12 mouse cellular contexts compared by ENCODE assay signal in genomic region chr10:80063877-80064650, GRCm38 (mm10). TPM values are rescaled to one million over a fixed set of nuclear protein-coding genes. Genes with fewer than 3 reads are reported as not detected.
DNase-seq lines count a peak whose midpoint lies in the region; ATAC-seq and TF ChIP-seq lines count a peak whose summit lies in the region.
"Had no signal": no experiment of that assay in that cellular context is flagged by ENCODE, and none has a peak within 500 bp of the region (broad histone marks: within the 10 kb centered on the region; RNA-seq: fewer than 3 reads in every experiment).

No protein-coding gene starts in this region.

- WGBS in liver, embryonic 14.5 days (ENCODE audit: insufficient replicate concordance) = 81% methylated on average over 23 of the region's 23 CpGs
- WGBS in liver, embryonic 12.5 days (ENCODE audit: insufficient replicate concordance) = 85% methylated on average over 23 of the region's 23 CpGs
- 73% methylated on average over 23 of the region's 23 CpGs for WGBS in limb, embryonic 13.5 days

- no peak overlapping the region for H3K4me2 ChIP-seq in liver, embryonic 14.5 days (ENCODE audit: low read depth)
- H3K4me2 ChIP-seq in liver, embryonic 12.5 days = no peak overlapping the region
- no peak overlapping the region for H3K4me2 ChIP-seq in limb, embryonic 13.5 days (replicated peaks)
- H3K4me2 ChIP-seq: forebrain, embryonic 15.5 days had no signal

- TF ChIP-seq CTCF in liver, embryonic 14.5 days (IDR thresholded peaks at IDR 0.05; ENCODE audit: low read depth) = peak; percentile 43
- peak; percentile 34 for TF ChIP-seq CTCF in E14TG2a.4 (conservative IDR thresholded peaks at IDR 0.05; ENCODE audit: low read length)

- H3K9me3 ChIP-seq in liver, embryonic 14.5 days (ENCODE audit: control insufficient read depth, low read length) = no peaks in the 10 kb centered on the region
- no peaks in the 10 kb centered on the region for H3K9me3 ChIP-seq in liver, embryonic 12.5 days (replicated peaks)
- no peaks in the 10 kb centered on the region for H3K9me3 ChIP-seq in E14TG2a.4 (ENCODE audit: low read length)
- H3K9me3 ChIP-seq in limb, embryonic 13.5 days = no peaks in the 10 kb centered on the region
- H3K9me3 ChIP-seq: forebrain, embryonic 15.5 days had no signal

- DNase-seq in embryo, embryonic 10 days (ENCODE audit: low spot score) = peak; percentile 20
- DNase-seq in embryo, embryonic 10.5 days (ENCODE audit: low spot score) = no peak
- DNase-seq in liver, embryonic 14.5 days (ENCODE audit: low read depth in 3 of 3, low spot score in 3 of 3) = no peak
- DNase-seq in natural killer cell, adult 2 months (ENCODE audit: low spot score in 2 of 2) = no peak
- no peak for DNase-seq in ovary, adult 18-20 months (ENCODE audit: low spot score)
- DNase-seq: gastrocnemius, postnatal 36 days; kidney, adult 18-20 months; lung, postnatal 10 days had no signal

- no peak overlapping the region for H3K27ac ChIP-seq in liver, embryonic 14.5 days
- H3K27ac ChIP-seq in liver, embryonic 12.5 days = no peak overlapping the region
- no peak overlapping the region for H3K27ac ChIP-seq in limb, embryonic 13.5 days
- H3K27ac ChIP-seq: forebrain, embryonic 15.5 days had no signal

- no peak overlapping the region for H3K9ac ChIP-seq in liver, embryonic 14.5 days (replicated peaks)
- H3K9ac ChIP-seq in liver, embryonic 12.5 days = no peak overlapping the region
- H3K9ac ChIP-seq in limb, embryonic 13.5 days = peak overlapping the region; percentile 36; the same call in 1 of the 2 replicates
- H3K9ac ChIP-seq: forebrain, embryonic 15.5 days had no signal

- no peak overlapping the region for H3K4me3 ChIP-seq in liver, embryonic 14.5 days (ENCODE audit: insufficient read depth in 1 of 2, low read depth in 2 of 2, low read length in 2 of 2)
- no peak overlapping the region for H3K4me3 ChIP-seq in liver, embryonic 12.5 days
- no peak overlapping the region; the same call in 1 of the 2 replicates for H3K4me3 ChIP-seq in E14TG2a.4 (replicated peaks; ENCODE audit: low read length)
- no peak overlapping the region for H3K4me3 ChIP-seq in limb, embryonic 13.5 days
- H3K4me3 ChIP-seq: forebrain, embryonic 15.5 days had no signal

- no peaks in the 10 kb centered on the region for H3K27me3 ChIP-seq in liver, embryonic 14.5 days (ENCODE audit: control insufficient read depth, insufficient read depth, low read length)
- H3K27me3 ChIP-seq in liver, embryonic 12.5 days (replicated peaks) = no peaks in the 10 kb centered on the region
- H3K27me3 ChIP-seq in E14TG2a.4 (ENCODE audit: insufficient read depth, low read length) = no peaks in the 10 kb centered on the region
- no peaks in the 10 kb centered on the region for H3K27me3 ChIP-seq in limb, embryonic 13.5 days
- H3K27me3 ChIP-seq: forebrain, embryonic 15.5 days had no signal

- H3K4me1 ChIP-seq in liver, embryonic 14.5 days (replicated peaks; ENCODE audit: control insufficient read depth in 2 of 2, insufficient read depth in 2 of 2, low read length in 1 of 2) = no peaks in the 10 kb centered on the region
- peaks cover 5% of the 10 kb centered on the region for H3K4me1 ChIP-seq in liver, embryonic 12.5 days
- H3K4me1 ChIP-seq in E14TG2a.4 (replicated peaks; ENCODE audit: low read depth, low read length) = peaks cover 69% of the 10 kb centered on the region
- H3K4me1 ChIP-seq in limb, embryonic 13.5 days = no peaks in the 10 kb centered on the region
- H3K4me1 ChIP-seq: forebrain, embryonic 15.5 days had no signal

- ATAC-seq in liver, embryonic 14.5 days (ENCODE audit: insufficient read depth) = no peak
- no peak for ATAC-seq in liver, embryonic 12.5 days
- no peak for ATAC-seq in limb, embryonic 13.5 days (ENCODE audit: low FRiP score, low read depth)
- ATAC-seq: forebrain, embryonic 15.5 days had no signal

- peaks cover 29% of the 10 kb centered on the region for H3K36me3 ChIP-seq in liver, embryonic 14.5 days (replicated peaks; ENCODE audit: control insufficient read depth, insufficient read depth, low read depth)
- H3K36me3 ChIP-seq in liver, embryonic 12.5 days = peaks cover 91% of the 10 kb centered on the region
- peaks cover 97% of the 10 kb centered on the region for H3K36me3 ChIP-seq in E14TG2a.4 (ENCODE audit: insufficient read depth, low read length)
- peaks cover 64% of the 10 kb centered on the region for H3K36me3 ChIP-seq in limb, embryonic 13.5 days

- TF ChIP-seq EP300 in liver, embryonic 14.5 days (IDR thresholded peaks at IDR 0.05; ENCODE audit: low read depth) = no peak

RNA-seq across cellular contexts. Expression of gene Gpx4, which starts 17.1 kb away (rescaled TPM):
- polyA plus RNA-seq in liver, embryonic 14.5 days (2012; rRNA removed) = 274 and 388 TPM in 2 replicates
- 705 and 724 TPM in 2 replicates for polyA plus RNA-seq in liver, embryonic 14.5 days (2014; fragmentation: Nextera tagmentation; extraction: Ambion mirVana)
- polyA plus RNA-seq in liver, embryonic 12.5 days (2016; fragmentation: Nextera tagmentation; extraction: Ambion mirVana) = 682 and 685 TPM in 2 replicates
- polyA plus RNA-seq in limb, embryonic 13.5 days (2015; fragmentation: Nextera tagmentation; extraction: Ambion mirVana) = 462 and 477 TPM in 2 replicates

RNA-seq across cellular contexts. Expression of gene Polr2e, which starts 24.5 kb away (rescaled TPM):
- polyA plus RNA-seq in liver, embryonic 14.5 days (2012; rRNA removed) = 77.0 and 121 TPM in 2 replicates
- 88.0 and 90.2 TPM in 2 replicates for polyA plus RNA-seq in liver, embryonic 14.5 days (2014; fragmentation: Nextera tagmentation; extraction: Ambion mirVana)
- polyA plus RNA-seq in liver, embryonic 12.5 days (2016; fragmentation: Nextera tagmentation; extraction: Ambion mirVana) = 142 and 147 TPM in 2 replicates
- 244 and 254 TPM in 2 replicates for polyA plus RNA-seq in limb, embryonic 13.5 days (2015; fragmentation: Nextera tagmentation; extraction: Ambion mirVana)

RNA-seq across cellular contexts. Expression of gene Sbno2, which starts 41.3 kb away (rescaled TPM):
- polyA plus RNA-seq in liver, embryonic 14.5 days (2012; rRNA removed) = 10.0 and 10.1 TPM in 2 replicates
- polyA plus RNA-seq in liver, embryonic 14.5 days (2014; fragmentation: Nextera tagmentation; extraction: Ambion mirVana) = 6.6 and 7.6 TPM in 2 replicates
- 15.0 and 15.4 TPM in 2 replicates for polyA plus RNA-seq in liver, embryonic 12.5 days (2016; fragmentation: Nextera tagmentation; extraction: Ambion mirVana)
- 13.5 and 15.2 TPM in 2 replicates for polyA plus RNA-seq in limb, embryonic 13.5 days (2015; fragmentation: Nextera tagmentation; extraction: Ambion mirVana)

RNA-seq across cellular contexts. Expression of gene Arhgap45, which starts 47.6 kb away (rescaled TPM):
- 17.5 and 20.9 TPM in 2 replicates for polyA plus RNA-seq in liver, embryonic 14.5 days (2012; rRNA removed)
- polyA plus RNA-seq in liver, embryonic 14.5 days (2014; fragmentation: Nextera tagmentation; extraction: Ambion mirVana) = 7.9 and 9.3 TPM in 2 replicates
- 22.3 and 22.8 TPM in 2 replicates for polyA plus RNA-seq in liver, embryonic 12.5 days (2016; fragmentation: Nextera tagmentation; extraction: Ambion mirVana)
- polyA plus RNA-seq in limb, embryonic 13.5 days (2015; fragmentation: Nextera tagmentation; extraction: Ambion mirVana) = 7.3 and 7.6 TPM in 2 replicates

RNA-seq across cellular contexts. Expression of gene Stk11, which starts 51.5 kb away (rescaled TPM):
- polyA plus RNA-seq in liver, embryonic 14.5 days (2012; rRNA removed) = 80.5 and 88.8 TPM in 2 replicates
- polyA plus RNA-seq in liver, embryonic 14.5 days (2014; fragmentation: Nextera tagmentation; extraction: Ambion mirVana) = 17.4 and 18.9 TPM in 2 replicates
- 18.6 and 19.8 TPM in 2 replicates for polyA plus RNA-seq in liver, embryonic 12.5 days (2016; fragmentation: Nextera tagmentation; extraction: Ambion mirVana)
- 17.1 and 17.4 TPM in 2 replicates for polyA plus RNA-seq in limb, embryonic 13.5 days (2015; fragmentation: Nextera tagmentation; extraction: Ambion mirVana)
